ENCODE assay signal across 19 mouse cellular contexts in the genomic region with DNA sequence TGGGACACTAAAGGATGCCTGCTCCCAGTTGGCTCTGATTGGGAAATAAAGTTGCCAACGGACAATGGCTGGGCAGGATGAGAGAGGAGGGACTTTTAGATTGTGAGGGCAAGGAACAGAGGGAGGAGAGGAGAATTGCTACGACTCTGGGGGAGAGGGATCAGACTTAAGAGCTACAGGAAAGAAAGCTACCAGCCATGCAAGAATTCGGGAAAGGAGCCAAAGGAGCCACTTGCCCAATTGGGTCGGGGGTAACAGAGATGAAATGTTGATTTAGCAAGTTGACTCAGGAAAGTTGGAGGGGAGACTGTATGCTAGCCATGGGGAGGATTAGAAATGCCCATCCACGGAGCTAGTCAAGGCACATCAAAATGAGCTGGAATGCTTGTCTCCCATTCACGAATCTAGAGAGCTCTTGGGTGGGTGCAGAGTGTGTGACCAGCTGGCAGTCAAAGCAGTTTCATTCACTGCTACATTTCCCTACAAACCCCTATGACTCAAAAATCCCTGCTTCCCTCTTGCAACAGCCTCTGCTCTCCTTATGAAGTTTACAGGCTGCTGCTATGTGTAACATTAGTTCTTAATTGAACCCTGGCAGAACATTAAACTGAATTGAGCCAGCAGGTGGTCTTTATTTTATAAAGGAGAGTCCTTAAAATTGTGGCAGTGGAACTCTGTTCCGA. TPM values are rescaled to one million over a fixed set of nuclear protein-coding genes. Genes with fewer than 3 reads are reported as not detected.
"Had no signal": no experiment of that assay in that cellular context is flagged by ENCODE, and none has a peak within 500 bp of the region (broad histone marks: within the 10 kb centered on the region; RNA-seq: fewer than 3 reads in every experiment).

No protein-coding gene starts in this region.

- H3K9me3 ChIP-seq: liver, embryonic 12.5 days; lung, embryonic 15.5 days; midbrain, embryonic 10.5 days; neural tube, embryonic 13.5 days had no signal

- H3K27me3 ChIP-seq: liver, embryonic 12.5 days; lung, embryonic 15.5 days; neural tube, embryonic 13.5 days had no signal

- H3K9ac ChIP-seq: liver, embryonic 12.5 days; lung, embryonic 15.5 days; neural tube, embryonic 13.5 days had no signal

- DNase-seq: kidney, adult 18-20 months; kidney, postnatal 10 days; kidney, postnatal 4 days; lung, postnatal 4 days; retina, postnatal 1 day; right cerebral cortex, postnatal 4 days; spleen, adult 18-20 months; thymus, adult 2 months; thymus, postnatal 25 days had no signal

- H3K4me1 ChIP-seq: liver, embryonic 12.5 days; midbrain, embryonic 10.5 days; neural tube, embryonic 13.5 days had no signal

- H3K4me2 ChIP-seq: liver, embryonic 12.5 days; lung, embryonic 15.5 days; neural tube, embryonic 13.5 days had no signal

- H3K4me3 ChIP-seq: left cerebral cortex, adult 2 months; liver, embryonic 12.5 days; lung, embryonic 15.5 days; midbrain, embryonic 10.5 days; neural tube, embryonic 13.5 days had no signal

- H3K36me3 ChIP-seq: lung, embryonic 15.5 days; midbrain, embryonic 10.5 days; neural tube, embryonic 13.5 days had no signal

- ATAC-seq: liver, embryonic 12.5 days; midbrain, embryonic 16.5 days had no signal

- H3K27ac ChIP-seq: left cerebral cortex, adult 2 months; liver, embryonic 12.5 days; lung, embryonic 15.5 days; midbrain, embryonic 10.5 days; neural tube, embryonic 13.5 days had no signal

RNA-seq across cellular contexts. Expression of gene Rtp1, which starts 30.1 kb away (rescaled TPM):
- polyA plus RNA-seq: kidney, embryonic 14.5 days; limb, embryonic 11.5 days; liver, embryonic 12.5 days; liver, embryonic 16.5 days; lung, embryonic 15.5 days; midbrain, embryonic 10.5 days; stomach, embryonic 14.5 days had no signal
